Mouse (Mus musculus): Measurements from ENCODE around the gene Aloxe3.
A peak's percentile ranks its signal among the peaks of the same experiment; 100 is the strongest.

Gene Aloxe3

DNA sequence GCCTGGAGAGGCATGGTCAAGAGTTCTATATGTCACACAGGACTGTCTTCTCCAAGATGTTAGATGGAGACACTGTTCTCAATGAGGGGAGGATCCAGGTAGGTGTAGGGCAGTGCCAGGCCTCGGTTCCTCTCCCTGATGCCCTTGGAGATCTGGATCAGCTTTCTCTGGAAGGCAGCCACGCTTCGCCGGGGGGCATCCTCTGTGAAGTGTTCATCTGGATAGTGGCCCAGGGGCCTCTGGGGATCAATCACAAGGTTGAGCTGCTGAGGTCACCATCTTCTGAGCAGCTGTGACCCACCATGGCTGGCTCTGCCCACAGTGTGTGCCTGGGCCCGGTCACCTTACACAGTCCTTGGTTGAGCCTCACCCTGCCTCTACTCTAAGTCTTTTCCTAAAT, 59.3 kb downstream of the Aloxe3 start:
- DNase-seq = no peak

GRCm38 (mm10) chr11:69185936-69186335, 60.2 kb downstream of the Aloxe3 start:
- DNase-seq = no peak

- DNase-seq = peak; percentile 60 to 65
These were observed 67.1 kb downstream of the Aloxe3 start for GRCm38 (mm10) chr11:69192840-69193239.

- peak; percentile 43 to 54 for DNase-seq
These were observed 71.1 kb downstream of the Aloxe3 start for GRCm38 (mm10) chr11:69196766-69197165.

DNA sequence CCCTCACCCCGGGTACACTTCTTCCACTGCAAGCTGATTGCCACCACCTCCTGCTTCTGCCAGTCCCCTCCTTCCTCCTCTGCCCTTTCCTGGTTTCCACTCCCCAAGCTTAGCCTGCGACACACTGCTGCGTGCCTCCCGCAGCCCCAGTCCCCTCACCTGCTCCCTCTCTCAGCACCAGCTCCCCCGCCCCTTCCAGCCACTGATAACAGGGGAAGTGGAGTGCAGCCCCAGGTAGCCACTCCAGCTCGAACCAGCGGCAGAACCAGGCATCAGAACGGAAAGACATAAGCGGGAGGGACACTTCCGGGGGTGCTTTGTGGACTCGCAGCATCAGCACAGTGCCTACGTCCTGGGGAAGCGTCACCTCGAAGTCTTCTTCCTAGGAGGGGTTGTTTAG, 71.5 kb downstream of the Aloxe3 start:
- DNase-seq = peak; percentile 15 to 25

DNA sequence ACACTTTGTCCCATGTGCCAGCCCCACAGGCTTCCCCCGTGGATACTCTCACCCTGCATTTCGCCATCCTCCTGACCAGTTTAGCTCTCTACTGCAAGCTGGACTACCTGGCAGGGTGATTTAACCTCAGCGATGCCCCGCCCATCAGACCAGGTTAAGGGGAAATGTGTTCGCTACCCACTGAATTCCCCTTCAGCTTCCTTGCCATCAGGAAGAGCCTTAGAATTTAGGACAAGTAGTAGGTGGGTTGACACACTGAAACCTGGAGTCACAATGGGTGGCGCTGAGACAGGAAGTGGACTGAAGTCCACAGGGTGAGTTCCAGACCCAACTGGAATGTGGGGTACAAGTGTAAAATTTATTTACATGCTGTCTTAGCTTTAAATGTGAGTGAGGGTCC, 72.0 kb downstream of the Aloxe3 start, which contains the start of gene Alox8:
Gene Alox8 (minus strand): TSS at position 101 of the 400 bp plus-strand sequence.
- no peak for DNase-seq

Data from kidney, postnatal 4 days (tissue).